Comparison of ENCODE assay signal across 20 mouse cellular contexts in genomic region chr10:128143659-128144058, GRCm38 (mm10). TPM values are rescaled to one million over a fixed set of nuclear protein-coding genes. Genes with fewer than 3 reads are reported as not detected.
DNase-seq lines count a peak whose midpoint lies in the region; ATAC-seq and TF ChIP-seq lines count a peak whose summit lies in the region.
"Had no signal": no experiment of that assay in that cellular context is flagged by ENCODE, and none has a peak within 500 bp of the region (broad histone marks: within the 10 kb centered on the region; RNA-seq: fewer than 3 reads in every experiment).

No protein-coding gene starts in this region.

- H3K9ac ChIP-seq in lung, embryonic 14.5 days: no peak overlapping the region
- H3K9ac ChIP-seq in stomach, embryonic 16.5 days (ENCODE audit: low read length): peak overlapping the region; percentile 4; the same call in 1 of the 2 replicates
- H3K9ac ChIP-seq in hindbrain, embryonic 16.5 days (ENCODE audit: low read depth, low read length): no peak overlapping the region
- H3K9ac ChIP-seq: forebrain, embryonic 13.5 days; hindbrain, embryonic 13.5 days; midbrain, embryonic 15.5 days had no signal

- no peaks in the 10 kb centered on the region for H3K9me3 ChIP-seq in lung, embryonic 14.5 days (ENCODE audit: low read depth, low read length)
- no peaks in the 10 kb centered on the region for H3K9me3 ChIP-seq in stomach, embryonic 16.5 days (replicated peaks; ENCODE audit: control insufficient read depth, low read length)
- H3K9me3 ChIP-seq in hindbrain, embryonic 16.5 days (ENCODE audit: control insufficient read depth, low read length): no peaks in the 10 kb centered on the region
- H3K9me3 ChIP-seq: forebrain, embryonic 13.5 days; hindbrain, embryonic 13.5 days; midbrain, embryonic 15.5 days had no signal

- peak; percentile 57 for DNase-seq in adrenal gland, adult 2 months
- no peak for DNase-seq in adrenal gland, adult 18-20 months (ENCODE audit: low spot score in 2 of 2)
- no peak for DNase-seq in lung, embryonic 14.5 days
- DNase-seq in lung, postnatal 14 days: no peak
- peak; percentile 20 to 35 for DNase-seq in adrenal gland, postnatal 36 days
- DNase-seq in cerebellum, adult 8-10 months: no peak
- DNase-seq: cerebellum, postnatal 36 days; heart, adult 11 months; heart, postnatal 10 days; kidney, adult 11 months; kidney, postnatal 14 days; layer of hippocampus, adult 9-11 months; right cerebral cortex, adult 18-20 months; spleen, adult 18-20 months had no signal

- H3K27ac ChIP-seq in lung, embryonic 14.5 days (ENCODE audit: low read depth): peak overlapping the region; percentile 36; the same call in 1 of the 2 replicates
- H3K27ac ChIP-seq in stomach, embryonic 16.5 days (ENCODE audit: low read length): peak overlapping the region; percentile 79
- H3K27ac ChIP-seq in hindbrain, embryonic 16.5 days (ENCODE audit: low read depth, low read length): no peak overlapping the region
- H3K27ac ChIP-seq: forebrain, embryonic 13.5 days; hindbrain, embryonic 13.5 days; macrophage; midbrain, embryonic 15.5 days had no signal

- no peak overlapping the region for H3K4me2 ChIP-seq in lung, embryonic 14.5 days
- H3K4me2 ChIP-seq in stomach, embryonic 16.5 days (ENCODE audit: low read depth, low read length): peak overlapping the region; percentile 25; the same call in 1 of the 2 replicates
- H3K4me2 ChIP-seq in hindbrain, embryonic 16.5 days (ENCODE audit: low read length): no peak overlapping the region
- H3K4me2 ChIP-seq: forebrain, embryonic 13.5 days; hindbrain, embryonic 13.5 days; midbrain, embryonic 15.5 days had no signal

- peaks cover 55% of the 10 kb centered on the region for H3K36me3 ChIP-seq in lung, embryonic 14.5 days (ENCODE audit: insufficient read depth)
- H3K36me3 ChIP-seq in stomach, embryonic 16.5 days (ENCODE audit: control insufficient read depth, insufficient read depth, low read length): 0 out of 2 replicates have a peak, but pooled peaks cover 3% of the 10 kb centered on the region
- H3K36me3 ChIP-seq in hindbrain, embryonic 16.5 days (ENCODE audit: control insufficient read depth, insufficient read depth, low read length): no peaks in the 10 kb centered on the region
- H3K36me3 ChIP-seq: midbrain, embryonic 15.5 days had no signal

- H3K27me3 ChIP-seq in lung, embryonic 14.5 days (ENCODE audit: insufficient read depth, low read length): no peaks in the 10 kb centered on the region
- no peaks in the 10 kb centered on the region for H3K27me3 ChIP-seq in stomach, embryonic 16.5 days (ENCODE audit: control insufficient read depth, insufficient read depth, low read length)
- H3K27me3 ChIP-seq in hindbrain, embryonic 16.5 days (replicated peaks; ENCODE audit: control insufficient read depth, insufficient read depth, low read length): no peaks in the 10 kb centered on the region
- H3K27me3 ChIP-seq: forebrain, embryonic 13.5 days; hindbrain, embryonic 13.5 days; midbrain, embryonic 15.5 days had no signal

- no peak overlapping the region for H3K4me3 ChIP-seq in lung, embryonic 14.5 days (ENCODE audit: low read depth, low read length)
- no peak overlapping the region for H3K4me3 ChIP-seq in stomach, embryonic 16.5 days (replicated peaks; ENCODE audit: low read length)
- no peak overlapping the region for H3K4me3 ChIP-seq in hindbrain, embryonic 16.5 days (ENCODE audit: low read length)
- H3K4me3 ChIP-seq: forebrain, embryonic 13.5 days; hindbrain, embryonic 13.5 days; midbrain, embryonic 15.5 days had no signal

- ATAC-seq in lung, embryonic 14.5 days (ENCODE audit: insufficient read depth): no peak
- peak; percentile 71; the same call in 1 of the 2 replicates for ATAC-seq in stomach, embryonic 16.5 days (ENCODE audit: insufficient read depth, low FRiP score)
- no peak for ATAC-seq in hindbrain, embryonic 16.5 days
- ATAC-seq: forebrain, embryonic 13.5 days; midbrain, embryonic 15.5 days had no signal

- no peak for TF ChIP-seq CTCF in lung, embryonic 14.5 days (IDR thresholded peaks at IDR 0.05; ENCODE audit: low read depth)

- H3K4me1 ChIP-seq in lung, embryonic 14.5 days (ENCODE audit: insufficient read depth): no peaks in the 10 kb centered on the region
- H3K4me1 ChIP-seq in stomach, embryonic 16.5 days (ENCODE audit: control insufficient read depth, insufficient read depth, low read length): no peaks in the 10 kb centered on the region
- no peaks in the 10 kb centered on the region for H3K4me1 ChIP-seq in hindbrain, embryonic 16.5 days (ENCODE audit: control insufficient read depth, insufficient read depth, low read depth, low read length)
- H3K4me1 ChIP-seq: forebrain, embryonic 13.5 days; hindbrain, embryonic 13.5 days; midbrain, embryonic 15.5 days had no signal

- WGBS in lung, embryonic 14.5 days: 54% methylated on average over 4 of the region's 4 CpGs
- WGBS in stomach, embryonic 16.5 days: 42% methylated on average over 4 of the region's 4 CpGs
- 70% methylated on average over 4 of the region's 4 CpGs for WGBS in hindbrain, embryonic 16.5 days

RNA-seq across cellular contexts. Expression of gene Rbms2, which starts 36.4 kb away (rescaled TPM):
- total RNA-seq in adrenal gland, adult 2 months (2021): 100 to 1,000 TPM in 1 of 2 experiments, 10 to 100 TPM in 1; 99.3 to 124 TPM
- polyA plus RNA-seq in adrenal gland, adult 2 months (2012; rRNA removed): 118 and 130 TPM in 2 replicates
- total RNA-seq in adrenal gland, adult 18-20 months (2021): 100 to 1,000 TPM in 1 of 2 experiments, 10 to 100 TPM in 1; 90.1 to 106 TPM
- polyA plus RNA-seq in lung, embryonic 14.5 days (2014; fragmentation: Nextera tagmentation; extraction: Ambion mirVana): 26.5 and 27.6 TPM in 2 replicates
- 100 to 1,000 TPM in 1 of 2 experiments, 10 to 100 TPM in 1; 79.9 to 101 TPM for total RNA-seq in adrenal gland, postnatal 36 days (2021)
- polyA plus RNA-seq in stomach, embryonic 16.5 days (2015; fragmentation: Nextera tagmentation; extraction: Ambion mirVana): 30.3 and 34.2 TPM in 2 replicates
- polyA plus RNA-seq in hindbrain, embryonic 16.5 days (2015; fragmentation: Nextera tagmentation; extraction: Ambion mirVana): 8.2 and 10.7 TPM in 2 replicates

RNA-seq across cellular contexts. Expression of gene Gls2, which starts 50.6 kb away (rescaled TPM):
- 1 to 10 TPM; 2.5 to 3.7 TPM for total RNA-seq in adrenal gland, adult 2 months (2021)
- 3.8 and 7.5 TPM in 2 replicates for polyA plus RNA-seq in adrenal gland, adult 2 months (2012; rRNA removed)
- total RNA-seq in adrenal gland, adult 18-20 months (2021): 1 to 10 TPM; 2.9 TPM
- 1.8 and 2.3 TPM in 2 replicates for polyA plus RNA-seq in lung, embryonic 14.5 days (2014; fragmentation: Nextera tagmentation; extraction: Ambion mirVana)
- 1 to 10 TPM; 1.2 to 2.4 TPM for total RNA-seq in adrenal gland, postnatal 36 days (2021)
- 3.2 and 3.7 TPM in 2 replicates for polyA plus RNA-seq in stomach, embryonic 16.5 days (2015; fragmentation: Nextera tagmentation; extraction: Ambion mirVana)
- 1.8 and 2.4 TPM in 2 replicates for polyA plus RNA-seq in hindbrain, embryonic 16.5 days (2015; fragmentation: Nextera tagmentation; extraction: Ambion mirVana)
- polyA plus RNA-seq: macrophage had no signal

RNA-seq across cellular contexts. Expression of gene Baz2a, which starts 52.3 kb away (rescaled TPM):
- 10 to 100 TPM; 40.8 to 49.6 TPM for total RNA-seq in adrenal gland, adult 2 months (2021)
- 24.5 and 31.6 TPM in 2 replicates for polyA plus RNA-seq in adrenal gland, adult 2 months (2012; rRNA removed)
- 10 to 100 TPM; 35.6 to 45.3 TPM for total RNA-seq in adrenal gland, adult 18-20 months (2021)
- 23.9 and 26.2 TPM in 2 replicates for polyA plus RNA-seq in lung, embryonic 14.5 days (2014; fragmentation: Nextera tagmentation; extraction: Ambion mirVana)
- total RNA-seq in adrenal gland, postnatal 36 days (2021): 10 to 100 TPM; 43.6 to 50.3 TPM
- 8.3 and 10.0 TPM in 2 replicates for polyA plus RNA-seq in stomach, embryonic 16.5 days (2015; fragmentation: Nextera tagmentation; extraction: Ambion mirVana)
- 6.9 and 7.3 TPM in 2 replicates for polyA plus RNA-seq in hindbrain, embryonic 16.5 days (2015; fragmentation: Nextera tagmentation; extraction: Ambion mirVana)

Comparison
In these comparisons a context has a peak if more than half of its experiments do, and no peak if none do; other contexts are left out.
1. DNase-seq: peak in adrenal gland, adult 2 months (single experiment) and adrenal gland, postnatal 36 days (2 of 2); none in adrenal gland, adult 18-20 months (0 of 2), lung, embryonic 14.5 days (single experiment), lung, postnatal 14 days (single experiment) and cerebellum, adult 8-10 months (single experiment).